Comparison of ENCODE assay signal across 11 mouse cellular contexts in genomic region chr19:40471526-40472245, GRCm38 (mm10). TPM values are rescaled to one million over a fixed set of nuclear protein-coding genes. Genes with fewer than 3 reads are reported as not detected.
DNase-seq lines count a peak whose midpoint lies in the region; TF ChIP-seq lines count a peak whose summit lies in the region.
"Had no signal": no experiment of that assay in that cellular context is flagged by ENCODE, and none has a peak within 500 bp of the region (broad histone marks: within the 10 kb centered on the region; RNA-seq: fewer than 3 reads in every experiment).

No protein-coding gene starts in this region.

- peaks cover 52% of the 10 kb centered on the region for H3K36me3 ChIP-seq in heart, adult 2 months (ENCODE audit: control insufficient read depth, insufficient read depth, low read length)
- H3K36me3 ChIP-seq: embryonic facial prominence, embryonic 12.5 days; lung, embryonic 15.5 days had no signal

- TF ChIP-seq CTCF in gastrocnemius, adult 2 months (IDR thresholded peaks at IDR 0.05), result no peak
- no peak for TF ChIP-seq CTCF in heart, adult 2 months (IDR thresholded peaks at IDR 0.05)

- intact Hi-C loops in gastrocnemius, adult 2 months (cut with DNase I), result loop anchor here (5.0 kb wide), 1 partner anchor 34 kb away; no protein-coding TSS in a partner anchor
- intact Hi-C loops in heart, adult 2 months (cut with DNase I), result loop anchor here (2.0 kb wide), 1 partner anchor 19 kb away; no protein-coding TSS in a partner anchor

- TF ChIP-seq POLR2A in heart, adult 2 months (IDR thresholded peaks at IDR 0.05; ENCODE audit: insufficient read depth, low read depth, low read length), result peak; percentile 12; the same call in 1 of the 2 replicates

- WGBS in heart, adult 2 months, result 39% methylated on average over 10 of the region's 10 CpGs

- H3K27ac ChIP-seq in gastrocnemius, adult 2 months, result peak overlapping the region; percentile 85
- H3K27ac ChIP-seq in brown adipose tissue, adult 24 weeks (replicated peaks; ENCODE audit: low read depth, low read length), result peak overlapping the region; percentile 48
- H3K27ac ChIP-seq in heart, adult 2 months, result peak overlapping the region; percentile 82
- H3K27ac ChIP-seq: embryonic facial prominence, embryonic 12.5 days; lung, embryonic 15.5 days had no signal

- peak; percentile 66 for DNase-seq in gastrocnemius, adult 2 months
- no peak for DNase-seq in gastrocnemius, postnatal 10 days
- peak; percentile 45 to 68 for DNase-seq in heart, adult 2 months
- DNase-seq in left cerebral cortex, adult 8-10 months (ENCODE audit: low spot score in 2 of 2), result peak; percentile 28 to 63
- DNase-seq in retina, postnatal 1 day, result no peak
- no peak for DNase-seq in spleen, postnatal 4 days (ENCODE audit: low spot score in 2 of 2)
- no peak for DNase-seq in kidney, postnatal 4 days

- peaks cover 31% of the 10 kb centered on the region for H3K4me1 ChIP-seq in brown adipose tissue, adult 24 weeks (ENCODE audit: control insufficient read depth, insufficient read depth, insufficient read length, low read length)
- peaks cover 34% of the 10 kb centered on the region for H3K4me1 ChIP-seq in heart, adult 2 months (ENCODE audit: control insufficient read depth, insufficient read depth, low read length)
- H3K4me1 ChIP-seq: embryonic facial prominence, embryonic 12.5 days had no signal

- no peak overlapping the region; the same call in 1 of the 2 replicates for H3K4me3 ChIP-seq in gastrocnemius, adult 2 months
- H3K4me3 ChIP-seq in brown adipose tissue, adult 24 weeks (ENCODE audit: insufficient read depth, low read depth, low read length), result no peak overlapping the region
- no peak overlapping the region for H3K4me3 ChIP-seq in heart, adult 2 months
- H3K4me3 ChIP-seq: embryonic facial prominence, embryonic 12.5 days; lung, embryonic 15.5 days had no signal

- TF ChIP-seq EP300 in heart, adult 2 months (IDR thresholded peaks at IDR 0.05; ENCODE audit: insufficient read depth, low read depth, low read length), result peak; percentile 86

- H3K79me2 ChIP-seq in heart, adult 2 months (replicated peaks; ENCODE audit: control insufficient read depth, insufficient read depth, low read length), result peaks cover 11% of the 10 kb centered on the region

- H3K27me3 ChIP-seq in heart, adult 2 months (ENCODE audit: control insufficient read depth, insufficient read depth, low read length), result no peaks in the 10 kb centered on the region
- H3K27me3 ChIP-seq: CH12.LX; embryonic facial prominence, embryonic 12.5 days; lung, embryonic 15.5 days had no signal

- peak overlapping the region; percentile 32 for H3K9ac ChIP-seq in heart, adult 2 months (ENCODE audit: low read depth, low read length)
- H3K9ac ChIP-seq: embryonic facial prominence, embryonic 12.5 days; lung, embryonic 15.5 days had no signal

RNA-seq across cellular contexts. Expression of gene Sorbs1, which starts 41.9 kb away (rescaled TPM):
- 100 to 1,000 TPM; 158 to 227 TPM for total RNA-seq in gastrocnemius, adult 2 months (2021)
- total RNA-seq in gastrocnemius, postnatal 10 days (2021), result 10 to 100 TPM; 57.9 to 70.9 TPM
- polyA plus RNA-seq in brown adipose tissue, adult 24 weeks (2012; ENCODE audit: insufficient read depth, insufficient read length, missing spikeins), result 254 and 431 TPM in 2 replicates
- 100 to 1,000 TPM; 638 to 971 TPM for total RNA-seq in heart, adult 2 months (2021)
- 185 and 253 TPM in 2 replicates for polyA plus RNA-seq in heart, adult 2 months (2012; rRNA removed)
- total RNA-seq in left cerebral cortex, adult 8-10 months (2022), result 100 to 1,000 TPM; 159 to 179 (median 160) TPM

Comparison
In these comparisons a context has a peak if more than half of its experiments do, and no peak if none do; other contexts are left out.
1. DNase-seq: peak in gastrocnemius, adult 2 months (single experiment), heart, adult 2 months (2 of 2) and left cerebral cortex, adult 8-10 months (2 of 2); none in gastrocnemius, postnatal 10 days (single experiment), retina, postnatal 1 day (single experiment), spleen, postnatal 4 days (0 of 2) and kidney, postnatal 4 days (0 of 2).
2. Peak in every context shown above with its lines, with median percentiles within 50 percentile points of each other: H3K27ac ChIP-seq.